Mouse (Mus musculus) heart, postnatal 25 days (tissue): ENCODE measurements around the gene Thumpd1. TPM values are rescaled to one million over a fixed set of nuclear protein-coding genes. Genes with fewer than 3 reads are reported as not detected.

Experiments used
- DNase-seq: peaks from one replicate; pipeline ENCODE4 v3.0.0; 2022; ENCODE audit warnings: low spot score
- intact Hi-C: fragments of 180-260 bp; cut with DNase I; formaldehyde crosslinking; loops from one replicate; pipeline ENCODE4 v1.15.1; 2025
- total RNA-seq, 2 experiments: library from RNA; stranded (reverse); gene quantifications; 2 replicates each; pipeline ENCODE4 v1.2.3; 2021

Gene Thumpd1
- total RNA-seq, 2 experiments from 2014 or later = 14.7 to 15.6 TPM

DNA sequence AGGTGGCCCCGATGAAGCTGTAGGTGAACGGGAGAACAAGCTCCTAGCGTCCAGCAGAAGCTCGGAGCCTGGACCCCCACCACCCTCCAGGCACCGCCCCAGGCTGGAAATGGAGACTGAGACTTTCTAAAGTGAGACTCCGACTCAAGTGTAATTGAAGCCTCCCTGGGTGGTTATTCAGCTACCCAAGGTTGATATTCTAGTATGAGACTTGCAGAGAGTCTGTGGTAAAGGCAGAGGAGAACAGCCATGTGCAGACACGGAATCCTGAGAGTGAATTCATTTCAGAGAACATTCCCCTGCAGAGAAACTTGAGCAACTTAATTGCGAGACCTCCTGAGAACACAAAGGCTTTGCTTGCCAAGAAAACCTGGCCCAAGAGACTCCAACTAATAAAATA is 40.5 kb downstream of the Thumpd1 start:
- intact Hi-C loops = no loop called here
- DNase-seq = no peak

DNA sequence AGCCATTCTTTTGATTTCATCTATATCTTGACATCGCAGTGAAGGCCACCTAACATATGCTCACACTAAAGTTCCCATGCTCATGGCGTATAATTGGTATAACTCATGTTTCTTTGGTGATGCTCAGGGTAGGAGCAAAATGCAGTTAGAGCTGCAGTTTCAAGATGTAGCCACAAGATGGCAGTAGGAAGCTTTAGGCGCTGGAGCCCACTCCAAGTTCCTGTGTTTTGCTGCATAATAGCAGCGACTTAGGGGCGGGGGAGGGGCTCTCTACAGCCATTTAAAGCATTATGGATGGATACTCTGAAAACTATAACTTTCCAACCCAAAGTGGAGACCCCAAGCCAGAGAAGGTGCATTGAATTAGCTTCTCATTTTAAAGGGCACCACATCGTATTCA is 47.1 kb downstream of the Thumpd1 start:
- DNase-seq = no peak

DNA sequence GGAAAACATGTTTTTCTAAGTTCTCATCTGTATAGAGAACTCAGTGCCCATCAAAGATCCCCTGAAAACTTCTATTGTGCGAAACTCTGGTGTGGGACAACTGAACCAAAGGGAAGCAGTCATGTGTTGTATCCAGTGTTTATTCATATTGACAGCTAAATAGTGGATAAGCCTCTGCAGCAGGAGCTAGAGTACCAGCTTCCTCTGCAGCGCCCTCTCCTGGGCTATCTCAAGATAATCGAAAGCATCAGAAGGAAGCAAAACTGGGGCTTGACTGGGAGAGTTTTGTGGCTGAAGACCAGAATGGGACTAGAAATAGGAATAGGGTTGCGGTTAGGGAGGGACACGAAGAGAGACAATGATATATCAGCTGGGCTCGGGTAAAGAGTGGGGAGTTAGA is 49.7 kb downstream of the Thumpd1 start:
- intact Hi-C loops = loop anchor here (5.0 to 10.0 kb wide), 2 partner anchors 156 to 656 kb away; partner anchors contain the start of genes Abca15 and Acsm5

More for the DNA sequence above, 47.1 kb downstream of the Thumpd1 start:
- intact Hi-C loops = loop anchor here (5.0 to 10.0 kb wide), 2 partner anchors 159 to 654 kb away; partner anchors contain the start of genes Abca15 and Acsm5

DNA sequence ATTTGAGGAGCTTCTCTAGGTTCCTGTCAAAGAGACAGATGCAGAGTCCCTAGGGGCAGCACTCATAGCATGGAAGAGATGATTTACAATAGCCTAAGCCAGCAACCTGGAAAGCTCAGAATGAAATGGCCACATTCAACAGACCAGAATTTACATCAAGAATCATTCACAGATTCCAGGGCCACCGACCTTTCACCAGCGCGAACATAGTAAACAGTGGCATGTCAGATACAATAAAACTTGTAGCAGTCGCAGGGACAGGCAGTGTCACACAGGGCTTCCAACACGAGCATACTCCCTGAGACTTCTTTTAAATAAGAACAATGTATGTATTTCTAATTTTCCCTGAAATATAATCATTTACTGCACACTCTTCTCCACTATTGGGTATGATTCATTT is 50.2 kb downstream of the Thumpd1 start:
- intact Hi-C loops = loop anchor here (5.0 to 10.0 kb wide), 2 partner anchors 156 to 657 kb away; partner anchors contain the start of genes Abca15 and Acsm5
- no peak for DNase-seq

More for the DNA sequence above, 49.7 kb downstream of the Thumpd1 start:
- no peak for DNase-seq

DNA sequence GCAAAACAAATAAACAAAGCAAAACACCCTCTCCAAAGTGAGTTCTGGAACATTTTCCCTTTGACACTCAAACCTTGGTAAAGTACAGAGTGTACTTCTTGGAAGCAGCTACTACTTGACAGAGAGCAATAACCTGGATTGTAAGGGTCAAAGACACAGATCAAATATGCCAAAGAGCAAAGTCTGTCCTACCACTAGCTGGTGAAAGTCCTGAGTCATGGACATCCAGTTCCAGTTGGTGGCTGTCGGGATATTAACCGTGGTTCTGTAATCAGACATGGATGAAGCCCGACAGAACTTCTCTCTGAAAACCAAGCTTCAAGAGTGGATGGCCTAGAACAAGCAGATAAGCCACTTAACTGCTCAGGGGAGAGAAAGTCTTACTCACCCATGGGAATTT is 52.7 kb downstream of the Thumpd1 start:
- no peak for DNase-seq
- intact Hi-C loops = no loop called here

Other genes starting within 250 kb of the Thumpd1 start
- not detected for gene Umod, start 241.5 kb downstream of the Thumpd1 start, total RNA-seq
- gene Acsm5, start 201.3 kb downstream of the Thumpd1 start, total RNA-seq = 1 to 10 TPM; 6.9 to 7.0 TPM
- gene Pdilt, start 197.3 kb downstream of the Thumpd1 start, total RNA-seq = not detected
- not detected for gene Acsm2, start 166.5 kb downstream of the Thumpd1 start, total RNA-seq
- not detected for gene Acsm1, start 113.8 kb downstream of the Thumpd1 start, total RNA-seq
- not detected for gene Acsm4, start 30.8 kb downstream of the Thumpd1 start, total RNA-seq
- gene Acsm3, start 40.1 kb upstream of the Thumpd1 start, total RNA-seq = under 1 TPM; 0.23 to 0.28 TPM
- 1 to 10 TPM; 1.5 to 2.2 TPM for gene Rexo5, start 73.2 kb upstream of the Thumpd1 start, total RNA-seq
- 1 to 10 TPM; 1.3 to 1.7 TPM for gene Eri2, start 73.3 kb upstream of the Thumpd1 start, total RNA-seq
- gene Lyrm1, start 175.1 kb upstream of the Thumpd1 start, total RNA-seq = 1 to 10 TPM; 7.8 to 8.1 TPM
- gene Dcun1d3, start 175.5 kb upstream of the Thumpd1 start, total RNA-seq = 10 to 100 TPM; 10.9 to 15.1 TPM